Mouse (Mus musculus) kidney, postnatal 36 days (tissue): ENCODE data around the gene Baz2b.

Experiments used
- DNase-seq, 2 experiments: peaks; one replicate each; pipeline ENCODE4 v3.0.0; 2021 to 2022; ENCODE audit warnings: mixed read lengths in 2 of 2

The Baz2b gene

GRCm38 (mm10) chr2:60128631-60129030, 81.0 kb downstream of the Baz2b start:
- DNase-seq = no peak

- peak in 1 of 2 experiments; percentile 35 for DNase-seq
Observed at GRCm38 (mm10) chr2:60126831-60127230, 82.8 kb downstream of the Baz2b start.

GRCm38 (mm10) chr2:60126292-60126691, 83.3 kb downstream of the Baz2b start:
- DNase-seq = no peak

GRCm38 (mm10) chr2:60125049-60126004, 84.3 kb downstream of the Baz2b start:
- DNase-seq = peak; percentile 69 to 76

GRCm38 (mm10) chr2:60124648-60125048, 85.0 kb downstream of the Baz2b start:
- peak; percentile 48 to 73 for DNase-seq

- no peak for DNase-seq
Observed at GRCm38 (mm10) chr2:60123911-60124647, 85.6 kb downstream of the Baz2b start.

- no peak for DNase-seq
Observed at GRCm38 (mm10) chr2:60123061-60123874, 86.4 kb downstream of the Baz2b start.

GRCm38 (mm10) chr2:60122188-60122587, 87.5 kb downstream of the Baz2b start:
- DNase-seq = no peak

- DNase-seq = no peak
Observed at GRCm38 (mm10) chr2:60120681-60121080, 89.0 kb downstream of the Baz2b start.

GRCm38 (mm10) chr2:60118684-60119558, 90.7 kb downstream of the Baz2b start:
- no peak for DNase-seq

GRCm38 (mm10) chr2:60117867-60118266, 91.8 kb downstream of the Baz2b start:
- no peak for DNase-seq

GRCm38 (mm10) chr2:60115891-60116554, 93.6 kb downstream of the Baz2b start:
- peak; percentile 28 to 39 for DNase-seq

- no peak for DNase-seq
Observed at GRCm38 (mm10) chr2:60114901-60115300, 94.7 kb downstream of the Baz2b start.

GRCm38 (mm10) chr2:60113661-60114560, 95.7 kb downstream of the Baz2b start:
- DNase-seq = no peak

GRCm38 (mm10) chr2:60112116-60112515, 97.5 kb downstream of the Baz2b start:
- DNase-seq = no peak

GRCm38 (mm10) chr2:60109001-60109400, 100.6 kb downstream of the Baz2b start:
- DNase-seq = no peak

- no peak for DNase-seq
Observed at GRCm38 (mm10) chr2:60096625-60097024, 113.0 kb downstream of the Baz2b start.

GRCm38 (mm10) chr2:60090280-60090679, 119.4 kb downstream of the Baz2b start:
- DNase-seq = no peak

GRCm38 (mm10) chr2:60089528-60090247, 120.0 kb downstream of the Baz2b start:
- peak; percentile 34 to 63 for DNase-seq
